Comparison of ENCODE assay signal across 14 mouse cellular contexts in the genomic region with DNA sequence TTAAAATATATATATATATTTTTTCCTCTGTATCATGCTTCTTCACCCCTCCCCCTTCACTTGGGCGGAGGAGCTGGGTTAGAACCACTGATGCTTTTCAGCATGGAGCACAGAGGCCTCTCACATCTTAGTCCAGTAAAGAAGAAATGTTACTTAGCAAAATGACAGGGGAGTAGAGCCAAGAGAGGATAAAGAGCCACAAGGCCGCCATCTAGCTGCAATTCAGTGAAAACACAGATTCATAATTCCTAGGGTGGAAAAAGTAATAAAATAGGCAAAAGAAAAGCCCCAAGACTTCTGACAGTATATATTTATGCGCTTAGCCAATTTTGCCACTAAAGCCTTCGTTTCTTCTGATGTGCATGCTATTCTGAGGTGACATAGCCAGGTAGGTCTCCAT.
DNase-seq lines count a peak whose midpoint lies in the region; ATAC-seq and TF ChIP-seq lines count a peak whose summit lies in the region.
"Had no signal": no experiment of that assay in that cellular context is flagged by ENCODE, and none has a peak within 500 bp of the region (broad histone marks: within the 10 kb centered on the region; RNA-seq: fewer than 3 reads in every experiment).

No protein-coding gene starts in this region.

- TF ChIP-seq CTCF in heart, postnatal 0 days (IDR thresholded peaks at IDR 0.05; ENCODE audit: low read depth) = peak; percentile 46
- peak; percentile 53 for TF ChIP-seq CTCF in lung, embryonic 14.5 days (IDR thresholded peaks at IDR 0.05; ENCODE audit: low read depth)

- H3K4me1 ChIP-seq in heart, postnatal 0 days (ENCODE audit: control insufficient read depth, insufficient read depth) = no peaks in the 10 kb centered on the region
- no peaks in the 10 kb centered on the region; the same call in 1 of the 2 replicates for H3K4me1 ChIP-seq in lung, embryonic 14.5 days (ENCODE audit: insufficient read depth)
- H3K4me1 ChIP-seq: liver, embryonic 15.5 days had no signal

- TF ChIP-seq EP300 in heart, postnatal 0 days (IDR thresholded peaks at IDR 0.05; ENCODE audit: low read depth) = no peak

- no peak overlapping the region for H3K4me2 ChIP-seq in heart, postnatal 0 days (ENCODE audit: low read depth, low read length)
- H3K4me2 ChIP-seq in lung, embryonic 14.5 days = no peak overlapping the region
- H3K4me2 ChIP-seq: liver, embryonic 15.5 days had no signal

- no peak for ATAC-seq in heart, postnatal 0 days (ENCODE audit: insufficient read depth, low read depth)
- ATAC-seq in lung, embryonic 14.5 days (ENCODE audit: insufficient read depth) = no peak
- ATAC-seq in megakaryocyte progenitor cell, adult 5-6 weeks (replicated peaks; ENCODE audit: poor library complexity) = peak; percentile 59
- ATAC-seq in activated CD4-positive, CD25-positive, alpha-beta regulatory T cell, adult 4 months = no peak

- intact Hi-C loops in heart, postnatal 36 days (cut with DNase I) = no loop called here

- 80% methylated on average over 4 of the region's 4 CpGs for WGBS in heart, postnatal 0 days
- 82% methylated on average over 4 of the region's 4 CpGs for WGBS in lung, embryonic 14.5 days

- H3K4me3 ChIP-seq in heart, postnatal 0 days (ENCODE audit: low read depth, low read length) = no peak overlapping the region
- no peak overlapping the region for H3K4me3 ChIP-seq in lung, embryonic 14.5 days (ENCODE audit: low read depth, low read length)
- H3K4me3 ChIP-seq: liver, embryonic 15.5 days; myocyte had no signal

- H3K9me3 ChIP-seq in heart, postnatal 0 days (replicated peaks; ENCODE audit: control insufficient read depth, low read length) = no peaks in the 10 kb centered on the region
- no peaks in the 10 kb centered on the region for H3K9me3 ChIP-seq in lung, embryonic 14.5 days (ENCODE audit: low read depth, low read length)
- H3K9me3 ChIP-seq: liver, embryonic 15.5 days had no signal

- no peak overlapping the region for H3K27ac ChIP-seq in heart, postnatal 0 days (ENCODE audit: low read depth)
- H3K27ac ChIP-seq in lung, embryonic 14.5 days (ENCODE audit: low read depth) = no peak overlapping the region
- H3K27ac ChIP-seq: liver, embryonic 15.5 days had no signal

- H3K27me3 ChIP-seq in heart, postnatal 0 days (ENCODE audit: control insufficient read depth, insufficient read depth, low read length) = no peaks in the 10 kb centered on the region
- H3K27me3 ChIP-seq in lung, embryonic 14.5 days (ENCODE audit: insufficient read depth, low read length) = no peaks in the 10 kb centered on the region

- H3K36me3 ChIP-seq in heart, postnatal 0 days (replicated peaks; ENCODE audit: control insufficient read depth, insufficient read depth, low read length) = peaks cover 3% of the 10 kb centered on the region; the same call in 1 of the 2 replicates
- H3K36me3 ChIP-seq in lung, embryonic 14.5 days (ENCODE audit: insufficient read depth) = no peaks in the 10 kb centered on the region
- H3K36me3 ChIP-seq: liver, embryonic 15.5 days had no signal

- no peak overlapping the region for H3K9ac ChIP-seq in heart, postnatal 0 days (replicated peaks; ENCODE audit: low read depth, low read length)
- no peak overlapping the region for H3K9ac ChIP-seq in lung, embryonic 14.5 days
- H3K9ac ChIP-seq: liver, embryonic 15.5 days had no signal

- no peak for DNase-seq in heart, postnatal 0 days (ENCODE audit: low spot score)
- DNase-seq in heart, postnatal 36 days = no peak
- DNase-seq in lung, embryonic 14.5 days = peak; percentile 64
- no peak for DNase-seq in lung, postnatal 25 days (ENCODE audit: low spot score)
- DNase-seq in adipocyte (ENCODE audit: low spot score) = peak; percentile 43
- no peak for DNase-seq in adrenal gland, postnatal 4 days (ENCODE audit: low spot score in 2 of 2)
- DNase-seq: adrenal gland, postnatal 14 days; cerebellum, postnatal 36 days; layer of hippocampus, postnatal 36 days; thymus, postnatal 25 days had no signal

Comparison
In these comparisons a context has a peak if more than half of its experiments do, and no peak if none do; other contexts are left out.
1. DNase-seq: peak in lung, embryonic 14.5 days (single experiment) and adipocyte (single experiment); none in heart, postnatal 0 days (single experiment), heart, postnatal 36 days (0 of 2), lung, postnatal 25 days (single experiment) and adrenal gland, postnatal 4 days (0 of 2).